Mouse (Mus musculus): ENCODE results near the gene Hnrnpf. TPM values are rescaled to one million over a fixed set of nuclear protein-coding genes. Genes with fewer than 3 reads are reported as not detected.

Gene Hnrnpf
- total RNA-seq, 2 experiments from 2014 or later: 784 to 1,626 TPM

GRCm38 (mm10) chr6:117956161-117956560 is 56.0 kb downstream of the Hnrnpf start:
- ATAC-seq (replicated peaks; ENCODE audit: low FRiP score, low TSS enrichment, poor library complexity, severe bottlenecking): no peak

GRCm38 (mm10) chr6:117956851-117957501 is 56.9 kb downstream of the Hnrnpf start:
- ATAC-seq (replicated peaks; ENCODE audit: low FRiP score, low TSS enrichment, poor library complexity, severe bottlenecking): peak; percentile 72

- no peak for ATAC-seq (replicated peaks; ENCODE audit: low FRiP score, low TSS enrichment, poor library complexity, severe bottlenecking)
Observed at GRCm38 (mm10) chr6:117963201-117963600, 63.1 kb downstream of the Hnrnpf start.

GRCm38 (mm10) chr6:117966729-117967128 is 66.6 kb downstream of the Hnrnpf start:
- ATAC-seq (replicated peaks; ENCODE audit: low FRiP score, low TSS enrichment, poor library complexity, severe bottlenecking): peak; percentile 50; the same call in 1 of the 2 replicates

Other genes with a start within 250 kb of the Hnrnpf start
- 42.5 and 68.1 TPM in 2 replicates for gene Zfp637, start 59.1 kb upstream of the Hnrnpf start, total RNA-seq (2014; fragmentation: Nextera tagmentation)
- 36.5 and 38.9 TPM in 2 replicates for gene Zfp637, start 59.1 kb upstream of the Hnrnpf start, total RNA-seq (2017)
- 7.3 and 8.1 TPM in 2 replicates for gene Zfp239, start 38.2 kb upstream of the Hnrnpf start, total RNA-seq (2014; fragmentation: Nextera tagmentation)
- 2.4 and 21.7 TPM in 2 replicates for gene Zfp239, start 38.2 kb upstream of the Hnrnpf start, total RNA-seq (2017)
- not detected in 2 replicates for gene Fxyd4, start 37.4 kb downstream of the Hnrnpf start, total RNA-seq (2014; fragmentation: Nextera tagmentation)
- gene Fxyd4, start 37.4 kb downstream of the Hnrnpf start, total RNA-seq (2017): not detected in 2 replicates
- gene Rasgef1a, start 111.1 kb downstream of the Hnrnpf start, total RNA-seq (2014; fragmentation: Nextera tagmentation): 0.15 TPM in 1 of 2 replicates, not detected in the other
- gene Rasgef1a, start 111.1 kb downstream of the Hnrnpf start, total RNA-seq (2017): not detected in 2 replicates
- gene Csgalnact2, start 238.8 kb downstream of the Hnrnpf start, total RNA-seq (2014; fragmentation: Nextera tagmentation): 34.2 and 37.1 TPM in 2 replicates
- gene Csgalnact2, start 238.8 kb downstream of the Hnrnpf start, total RNA-seq (2017): 71.7 and 117 TPM in 2 replicates